Mouse (Mus musculus): ENCODE measurements around the gene Ankrd55. TPM values are rescaled to one million over a fixed set of nuclear protein-coding genes. Genes with fewer than 3 reads are reported as not detected.

The Ankrd55 gene
- total and polyA plus RNA-seq, 3 experiments, result not detected

DNA sequence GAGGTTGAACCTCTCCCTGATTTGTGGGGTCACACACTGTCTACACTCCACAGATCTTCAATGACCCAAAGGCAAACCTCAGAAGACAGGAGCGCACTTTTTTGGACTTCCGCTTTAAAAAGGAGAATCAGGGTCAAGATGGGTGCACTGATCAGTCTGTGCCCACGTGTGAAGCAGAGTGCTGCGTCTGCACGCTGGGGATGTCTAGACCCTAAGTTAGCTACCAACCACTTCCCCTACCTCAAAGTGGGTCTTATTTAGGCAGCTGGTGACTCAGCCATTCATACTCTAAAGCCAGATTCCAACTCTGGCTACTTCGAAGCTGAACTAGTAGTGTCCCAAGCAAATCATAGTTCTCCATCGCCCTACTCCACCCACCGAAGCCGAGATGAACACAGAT, 48.9 kb downstream of the Ankrd55 start:
- Histone ChIP-seq H3K79me2 (ENCODE audit: control insufficient read depth, insufficient read depth, low read length, poor library complexity) (no peaks in the 10 kb centered on the region), H3K36me3 (ENCODE audit: control insufficient read depth in 1 of 2, insufficient read depth in 2 of 2, low read length in 2 of 2) (no peaks in the 10 kb centered on the region), H3K9ac (ENCODE audit: control insufficient read depth, low read depth, low read length, poor library complexity, severe bottlenecking) (no peak overlapping the region), H3K9me3 (replicated peaks; ENCODE audit: insufficient read depth, low read length) (no peaks in the 10 kb centered on the region), H3K27ac (ENCODE audit: control insufficient read depth, low read depth, low read length) (no peak overlapping the region), H3K27me3 (ENCODE audit: control insufficient read depth in 1 of 2, insufficient read depth in 2 of 2, low read length in 2 of 2) (peaks cover 2 to 6% of the 10 kb centered on the region in 2 experiments; a peak in 3 of 4 replicates), H3K4me1 (ENCODE audit: control insufficient read depth in 1 of 2, insufficient read depth in 2 of 2, low read length in 2 of 2) (no peaks in the 10 kb centered on the region), H3K4me3 (ENCODE audit: control insufficient read depth in 1 of 2, insufficient read depth in 1 of 2, low read depth in 2 of 2, low read length in 2 of 2) (no peak overlapping the region)
- TF ChIP-seq ELF1 (IDR thresholded peaks at IDR 0.05; ENCODE audit: low read depth, low read length) (no peak), ZKSCAN1 (IDR thresholded peaks at IDR 0.05; ENCODE audit: low read depth, low read length) (no peak), KAT2A (conservative IDR thresholded peaks at IDR 0.05; ENCODE audit: low read depth, low read length) (no peak)
- no peak for DNase-seq (ENCODE audit: low read depth, low spot score)

DNA sequence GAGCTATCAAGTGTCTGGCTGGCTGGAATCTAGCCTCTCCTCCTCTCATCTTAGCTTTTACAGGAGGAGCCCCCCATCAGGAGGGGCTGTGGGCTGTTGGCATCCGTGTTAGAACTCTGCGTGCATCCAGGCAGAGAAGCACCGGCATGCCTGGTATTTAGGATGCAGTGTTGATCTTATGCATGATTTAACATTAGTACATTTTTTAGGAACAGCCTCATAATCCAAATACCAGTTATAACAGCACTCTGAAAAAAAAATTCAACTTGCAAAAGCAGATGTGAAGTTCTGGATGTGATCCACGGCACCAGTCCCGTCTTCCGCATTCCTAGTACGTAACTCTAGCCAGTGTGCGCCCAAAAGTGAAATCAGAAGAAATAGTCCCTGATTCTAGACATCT, 52.0 kb downstream of the Ankrd55 start:
- Histone ChIP-seq H3K4me1 (ENCODE audit: control insufficient read depth in 1 of 2, insufficient read depth in 2 of 2, low read length in 2 of 2) (no peaks in the 10 kb centered on the region), H3K27ac (ENCODE audit: control insufficient read depth, low read depth, low read length) (no peak overlapping the region), H3K79me2 (ENCODE audit: control insufficient read depth, insufficient read depth, low read length, poor library complexity) (no peaks in the 10 kb centered on the region), H3K36me3 (ENCODE audit: control insufficient read depth in 1 of 2, insufficient read depth in 2 of 2, low read length in 2 of 2) (no peaks in the 10 kb centered on the region), H3K4me3 (ENCODE audit: control insufficient read depth in 1 of 2, insufficient read depth in 1 of 2, low read depth in 2 of 2, low read length in 2 of 2) (no peak overlapping the region), H3K27me3 (ENCODE audit: control insufficient read depth in 1 of 2, insufficient read depth in 2 of 2, low read length in 2 of 2) (peaks cover 2 to 3% of the 10 kb centered on the region in 2 experiments; a peak in 3 of 4 replicates), H3K9me3 (replicated peaks; ENCODE audit: insufficient read depth, low read length) (no peaks in the 10 kb centered on the region), H3K9ac (ENCODE audit: control insufficient read depth, low read depth, low read length, poor library complexity, severe bottlenecking) (no peak overlapping the region)
- DNase-seq (ENCODE audit: low read depth, low spot score), result no peak
- TF ChIP-seq POLR2A (IDR thresholded peaks at IDR 0.05; ENCODE audit: control insufficient read depth in 1 of 2, insufficient read depth in 1 of 2, low read depth in 1 of 2, low read length in 2 of 2, poor library complexity in 1 of 2) (no peak), SMC3 (IDR thresholded peaks at IDR 0.05; ENCODE audit: low read depth, low read length) (no peak), SIN3A (IDR thresholded peaks at IDR 0.05; ENCODE audit: low read length) (no peak), MAX (IDR thresholded peaks at IDR 0.05; ENCODE audit: low read length) (no peak), CHD1 (IDR thresholded peaks at IDR 0.05; ENCODE audit: low read depth, low read length) (no peak), GABPA (IDR thresholded peaks at IDR 0.05; ENCODE audit: low read depth, low read length) (no peak), MXI1 (IDR thresholded peaks at IDR 0.05; ENCODE audit: low read depth, low read length) (no peak), RAD21 (IDR thresholded peaks at IDR 0.05; ENCODE audit: low read depth, low read length) (no peak), UBTF (IDR thresholded peaks at IDR 0.05; ENCODE audit: borderline replicate concordance, insufficient read depth, low read depth, low read length) (no peak), ELF1 (IDR thresholded peaks at IDR 0.05; ENCODE audit: low read depth, low read length) (no peak), HCFC1 (IDR thresholded peaks at IDR 0.05; ENCODE audit: low read depth, low read length) (no peak)

DNA sequence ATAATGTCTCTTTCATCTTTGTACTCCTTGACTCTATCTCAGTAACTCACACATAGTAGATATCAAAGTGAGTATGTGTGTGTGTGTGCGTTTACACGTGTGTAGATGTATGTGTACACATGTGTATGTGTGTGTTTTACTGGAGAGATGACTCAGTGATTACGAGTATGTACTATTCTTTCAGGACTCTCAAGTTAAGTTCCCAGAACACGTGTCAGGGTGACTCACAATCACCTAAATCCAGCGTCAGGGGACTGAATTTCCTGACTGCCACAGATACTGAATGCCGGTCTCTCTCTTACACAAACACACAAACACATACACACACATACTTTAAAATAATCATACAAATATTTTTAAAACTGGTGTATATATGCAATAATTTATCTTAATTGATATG, 52.5 kb downstream of the Ankrd55 start:
- Histone ChIP-seq H3K27me3 (ENCODE audit: control insufficient read depth in 1 of 2, insufficient read depth in 2 of 2, low read length in 2 of 2) (peaks cover 1 to 2% of the 10 kb centered on the region in 2 experiments; a peak in 2 of 4 replicates), H3K27ac (ENCODE audit: control insufficient read depth, low read depth, low read length) (no peak overlapping the region), H3K9ac (ENCODE audit: control insufficient read depth, low read depth, low read length, poor library complexity, severe bottlenecking) (no peak overlapping the region), H3K36me3 (ENCODE audit: control insufficient read depth in 1 of 2, insufficient read depth in 2 of 2, low read length in 2 of 2) (no peaks in the 10 kb centered on the region), H3K4me1 (ENCODE audit: control insufficient read depth in 1 of 2, insufficient read depth in 2 of 2, low read length in 2 of 2) (no peaks in the 10 kb centered on the region), H3K9me3 (replicated peaks; ENCODE audit: insufficient read depth, low read length) (no peaks in the 10 kb centered on the region), H3K4me3 (ENCODE audit: control insufficient read depth in 1 of 2, insufficient read depth in 1 of 2, low read depth in 2 of 2, low read length in 2 of 2) (no peak overlapping the region), H3K79me2 (ENCODE audit: control insufficient read depth, insufficient read depth, low read length, poor library complexity) (no peaks in the 10 kb centered on the region)
- no peak for TF ChIP-seq NELFE (IDR thresholded peaks at IDR 0.05; ENCODE audit: low read depth, low read length)
- no peak for TF ChIP-seq SIN3A (IDR thresholded peaks at IDR 0.05; ENCODE audit: low read length)
- TF ChIP-seq ETS1 (IDR thresholded peaks at IDR 0.05; ENCODE audit: low read depth, low read length), result no peak
- no peak for TF ChIP-seq ZMIZ1 (IDR thresholded peaks at IDR 0.05; ENCODE audit: low read depth, low read length)
- no peak for DNase-seq (ENCODE audit: low read depth, low spot score)
